12 mouse cellular contexts compared by ENCODE assay signal in the genomic region with DNA sequence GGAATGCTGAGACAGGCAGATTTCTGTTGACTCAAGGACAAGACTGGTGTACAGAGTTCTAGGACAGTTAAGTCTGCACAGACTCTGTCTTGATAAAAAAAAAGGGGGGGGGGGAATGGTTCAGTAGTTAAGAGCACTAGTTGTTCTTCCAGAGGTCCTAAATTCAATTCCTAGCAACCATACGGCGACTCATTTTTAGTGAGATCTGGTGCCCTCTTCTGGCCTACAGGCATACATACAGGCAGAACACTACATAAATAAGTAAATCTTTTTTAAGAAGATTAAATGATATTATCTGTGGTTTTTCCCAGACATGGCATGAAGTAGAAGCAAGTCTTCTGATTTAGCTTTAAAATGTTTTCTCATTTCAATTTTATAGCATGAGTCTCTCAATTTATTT. TPM values are rescaled to one million over a fixed set of nuclear protein-coding genes. Genes with fewer than 3 reads are reported as not detected.
DNase-seq lines count a peak whose midpoint lies in the region; ATAC-seq and TF ChIP-seq lines count a peak whose summit lies in the region.
"Had no signal": no experiment of that assay in that cellular context is flagged by ENCODE, and none has a peak within 500 bp of the region (broad histone marks: within the 10 kb centered on the region; RNA-seq: fewer than 3 reads in every experiment).

No protein-coding gene starts in this region.

- no peaks in the 10 kb centered on the region for H3K9me3 ChIP-seq in midbrain, embryonic 14.5 days (ENCODE audit: control insufficient read depth, low read length)
- no peaks in the 10 kb centered on the region for H3K9me3 ChIP-seq in midbrain, embryonic 15.5 days
- H3K9me3 ChIP-seq: limb, embryonic 15.5 days had no signal

- H3K4me1 ChIP-seq in heart, adult 2 months (ENCODE audit: control insufficient read depth, insufficient read depth, low read length) = no peaks in the 10 kb centered on the region
- no peaks in the 10 kb centered on the region for H3K4me1 ChIP-seq in midbrain, embryonic 14.5 days (ENCODE audit: control insufficient read depth, insufficient read depth, low read length)
- no peaks in the 10 kb centered on the region for H3K4me1 ChIP-seq in midbrain, embryonic 15.5 days
- H3K4me1 ChIP-seq: limb, embryonic 15.5 days had no signal

- no peak overlapping the region for H3K27ac ChIP-seq in heart, adult 2 months
- H3K27ac ChIP-seq in midbrain, embryonic 14.5 days (replicated peaks; ENCODE audit: low read depth, low read length) = no peak overlapping the region
- no peak overlapping the region for H3K27ac ChIP-seq in midbrain, embryonic 15.5 days
- H3K27ac ChIP-seq: limb, embryonic 15.5 days had no signal

- no peak for TF ChIP-seq POLR2A in heart, adult 2 months (IDR thresholded peaks at IDR 0.05; ENCODE audit: insufficient read depth, low read depth, low read length)

- H3K27me3 ChIP-seq in heart, adult 2 months (ENCODE audit: control insufficient read depth, insufficient read depth, low read length) = no peaks in the 10 kb centered on the region
- H3K27me3 ChIP-seq in midbrain, embryonic 14.5 days (ENCODE audit: control insufficient read depth, insufficient read depth, low read length) = peaks cover 17% of the 10 kb centered on the region; the same call in 1 of the 2 replicates
- peaks cover 21% of the 10 kb centered on the region; the same call in 1 of the 2 replicates for H3K27me3 ChIP-seq in midbrain, embryonic 15.5 days (replicated peaks)

- no peak overlapping the region for H3K9ac ChIP-seq in heart, adult 2 months (ENCODE audit: low read depth, low read length)
- H3K9ac ChIP-seq in midbrain, embryonic 14.5 days (replicated peaks; ENCODE audit: low read length) = no peak overlapping the region
- no peak overlapping the region for H3K9ac ChIP-seq in midbrain, embryonic 15.5 days
- H3K9ac ChIP-seq: limb, embryonic 15.5 days had no signal

- no peak overlapping the region for H3K4me3 ChIP-seq in heart, adult 2 months
- H3K4me3 ChIP-seq in midbrain, embryonic 14.5 days (replicated peaks; ENCODE audit: low read depth, low read length) = no peak overlapping the region
- H3K4me3 ChIP-seq in midbrain, embryonic 15.5 days = no peak overlapping the region
- H3K4me3 ChIP-seq: limb, embryonic 15.5 days had no signal

- TF ChIP-seq EP300 in heart, adult 2 months (IDR thresholded peaks at IDR 0.05; ENCODE audit: insufficient read depth, low read depth, low read length) = no peak

- ATAC-seq in midbrain, embryonic 14.5 days (ENCODE audit: low FRiP score, low TSS enrichment) = no peak
- no peak for ATAC-seq in midbrain, embryonic 15.5 days (replicated peaks)

- DNase-seq in heart, adult 2 months = no peak
- no peak for DNase-seq in heart, postnatal 36 days
- peak; percentile 52 for DNase-seq in midbrain, embryonic 14.5 days
- DNase-seq in brain, adult 2 months (ENCODE audit: low read depth, low spot score) = peak; percentile 47
- peak; percentile 34 for DNase-seq in retina, embryonic 14.5 days (ENCODE audit: low spot score)
- DNase-seq in frontal cortex, postnatal 10 days (ENCODE audit: low spot score in 2 of 2) = no peak
- no peak for DNase-seq in testis, postnatal 14 days (ENCODE audit: low spot score)
- DNase-seq: cerebellum, adult 9-11 months; gastrocnemius, postnatal 10 days had no signal

- 27% methylated on average over 2 of the region's 2 CpGs for WGBS in heart, adult 2 months
- 30% methylated on average over 2 of the region's 2 CpGs for WGBS in midbrain, embryonic 14.5 days
- 38% methylated on average over 2 of the region's 2 CpGs for WGBS in midbrain, embryonic 15.5 days

- no peaks in the 10 kb centered on the region for H3K36me3 ChIP-seq in heart, adult 2 months (ENCODE audit: control insufficient read depth, insufficient read depth, low read length)
- H3K36me3 ChIP-seq in midbrain, embryonic 14.5 days (ENCODE audit: control insufficient read depth, insufficient read depth, low read length) = no peaks in the 10 kb centered on the region
- no peaks in the 10 kb centered on the region for H3K36me3 ChIP-seq in midbrain, embryonic 15.5 days (replicated peaks)
- H3K36me3 ChIP-seq: limb, embryonic 15.5 days had no signal

- intact Hi-C loops in heart, adult 2 months (cut with DNase I) = loop anchor here (1.0 kb wide), 2 partner anchors 97 to 111 kb away; no protein-coding TSS in a partner anchor
- intact Hi-C loops in heart, postnatal 36 days (cut with DNase I) = loop anchor here (1.0 to 2.0 kb wide), 2 partner anchors 69 to 111 kb away; no protein-coding TSS in a partner anchor

- no peak overlapping the region for H3K4me2 ChIP-seq in midbrain, embryonic 14.5 days (ENCODE audit: low read length)
- H3K4me2 ChIP-seq in midbrain, embryonic 15.5 days = no peak overlapping the region
- H3K4me2 ChIP-seq: limb, embryonic 15.5 days had no signal

- peak; percentile 72 for TF ChIP-seq CTCF in heart, adult 2 months (IDR thresholded peaks at IDR 0.05)

- H3K79me2 ChIP-seq in heart, adult 2 months (replicated peaks; ENCODE audit: control insufficient read depth, insufficient read depth, low read length) = no peaks in the 10 kb centered on the region

RNA-seq across cellular contexts. Expression of gene Chic1, which starts 15.4 kb away (rescaled TPM):
- under 1 TPM; 0.61 to 0.76 TPM for total RNA-seq in heart, adult 2 months (2021)
- 0.21 and 0.64 TPM in 2 replicates for polyA plus RNA-seq in heart, adult 2 months (2012; rRNA removed)
- under 1 TPM; 0.57 to 0.86 TPM for total RNA-seq in heart, postnatal 36 days (2021)
- 7.9 and 8.4 TPM in 2 replicates for polyA plus RNA-seq in midbrain, embryonic 14.5 days (2014; fragmentation: Nextera tagmentation; extraction: Ambion mirVana)
- 7.4 and 8.3 TPM in 2 replicates for polyA plus RNA-seq in midbrain, embryonic 15.5 days (2015; fragmentation: Nextera tagmentation; extraction: Ambion mirVana)

RNA-seq across cellular contexts. Expression of gene Tsx, which starts 42.6 kb away (rescaled TPM):
- not detected for total RNA-seq in heart, adult 2 months (2021)
- polyA plus RNA-seq in heart, adult 2 months (2012; rRNA removed) = 0.38 TPM in 1 of 2 replicates, not detected in the other
- total RNA-seq in heart, postnatal 36 days (2021) = not detected
- 0.37 and 0.47 TPM in 2 replicates for polyA plus RNA-seq in midbrain, embryonic 14.5 days (2014; fragmentation: Nextera tagmentation; extraction: Ambion mirVana)
- polyA plus RNA-seq in midbrain, embryonic 15.5 days (2015; fragmentation: Nextera tagmentation; extraction: Ambion mirVana) = 0.28 and 0.37 TPM in 2 replicates
- total RNA-seq: gastrocnemius, postnatal 10 days had no signal

RNA-seq across cellular contexts. Expression of gene Gm26992, which starts 50.2 kb away (rescaled TPM):
- total RNA-seq in heart, adult 2 months (2021) = not detected
- polyA plus RNA-seq in heart, adult 2 months (2012; rRNA removed) = 0.67 TPM in 1 of 2 replicates, not detected in the other
- total RNA-seq in heart, postnatal 36 days (2021) = not detected
- polyA plus RNA-seq in midbrain, embryonic 14.5 days (2014; fragmentation: Nextera tagmentation; extraction: Ambion mirVana) = not detected in 2 replicates
- polyA plus RNA-seq in midbrain, embryonic 15.5 days (2015; fragmentation: Nextera tagmentation; extraction: Ambion mirVana) = not detected in 2 replicates
- total RNA-seq: gastrocnemius, postnatal 10 days had no signal
- polyA plus RNA-seq: limb, embryonic 15.5 days; neural tube, embryonic 11.5 days had no signal

RNA-seq across cellular contexts. Expression of gene Cdx4, which starts 50.4 kb away (rescaled TPM):
- total RNA-seq in heart, adult 2 months (2021) = not detected
- not detected in 2 replicates for polyA plus RNA-seq in heart, adult 2 months (2012; rRNA removed)
- not detected for total RNA-seq in heart, postnatal 36 days (2021)
- not detected in 2 replicates for polyA plus RNA-seq in midbrain, embryonic 14.5 days (2014; fragmentation: Nextera tagmentation; extraction: Ambion mirVana)
- not detected in 2 replicates for polyA plus RNA-seq in midbrain, embryonic 15.5 days (2015; fragmentation: Nextera tagmentation; extraction: Ambion mirVana)
- total RNA-seq: gastrocnemius, postnatal 10 days had no signal
- polyA plus RNA-seq: limb, embryonic 15.5 days; neural tube, embryonic 11.5 days had no signal

Comparison
In these comparisons a context has a peak if more than half of its experiments do, and no peak if none do; other contexts are left out.
1. DNase-seq: peak in midbrain, embryonic 14.5 days (single experiment), brain, adult 2 months (single experiment) and retina, embryonic 14.5 days (single experiment); none in heart, adult 2 months (0 of 2), heart, postnatal 36 days (0 of 2), frontal cortex, postnatal 10 days (0 of 2) and testis, postnatal 14 days (single experiment).